Comparison of ENCODE assay signal across 8 mouse cellular contexts in the genomic region with DNA sequence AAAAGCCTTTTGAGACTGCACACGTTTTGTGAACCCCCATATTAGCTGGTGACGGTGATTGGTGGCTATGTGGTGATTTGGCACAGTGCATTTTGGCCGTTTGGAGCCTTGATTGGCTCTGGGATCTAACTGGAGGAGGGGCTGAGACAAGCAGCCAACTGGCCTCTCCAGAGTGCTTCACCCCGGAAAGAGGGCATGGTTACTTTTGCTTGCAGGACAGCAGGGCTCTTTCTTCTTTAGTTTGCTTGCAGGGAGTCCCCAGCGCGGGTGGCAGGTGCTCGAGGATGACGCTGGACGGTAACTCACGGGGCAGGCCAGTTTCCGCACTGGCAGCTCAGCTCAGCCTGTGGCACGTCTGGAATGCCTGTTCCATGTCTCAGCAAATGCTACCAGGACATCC. TPM values are rescaled to one million over a fixed set of nuclear protein-coding genes. Genes with fewer than 3 reads are reported as not detected.
DNase-seq lines count a peak whose midpoint lies in the region; ATAC-seq and TF ChIP-seq lines count a peak whose summit lies in the region.

No protein-coding gene starts in this region.

- peaks cover 30% of the 10 kb centered on the region for H3K4me1 ChIP-seq in kidney, embryonic 14.5 days (ENCODE audit: control insufficient read depth, insufficient read depth, low read length)
- peaks cover 63% of the 10 kb centered on the region for H3K4me1 ChIP-seq in embryonic facial prominence, embryonic 10.5 days

- H3K27ac ChIP-seq in kidney, embryonic 14.5 days (ENCODE audit: low read depth, low read length): no peak overlapping the region
- peak overlapping the region; percentile 15; the same call in 1 of the 2 replicates for H3K27ac ChIP-seq in embryonic facial prominence, embryonic 10.5 days (replicated peaks)

- no peaks in the 10 kb centered on the region for H3K9me3 ChIP-seq in kidney, embryonic 14.5 days (ENCODE audit: control insufficient read depth, low read length)
- H3K9me3 ChIP-seq in embryonic facial prominence, embryonic 10.5 days: no peaks in the 10 kb centered on the region; the same call in 1 of the 2 replicates

- peak; percentile 17 for TF ChIP-seq POLR2A in myocyte (IDR thresholded peaks at IDR 0.05; ENCODE audit: insufficient read length, low read depth)

- H3ac ChIP-seq in myocyte (ENCODE audit: control insufficient read depth, insufficient read length): no peak overlapping the region

- ATAC-seq in kidney, embryonic 14.5 days (ENCODE audit: low FRiP score, low TSS enrichment): no peak

- H3K27me3 ChIP-seq in kidney, embryonic 14.5 days (ENCODE audit: control insufficient read depth, insufficient read depth, low read length): 0 out of 2 replicates have a peak, but pooled peaks cover 10% of the 10 kb centered on the region
- H3K27me3 ChIP-seq in embryonic facial prominence, embryonic 10.5 days (replicated peaks; ENCODE audit: low read depth, poor library complexity, severe bottlenecking): peaks cover 97% of the 10 kb centered on the region
- no peaks in the 10 kb centered on the region for H3K27me3 ChIP-seq in myocyte (ENCODE audit: control insufficient read depth, insufficient read depth, insufficient read length)

- peak; percentile 58 for DNase-seq in kidney, adult 11 months
- no peak for DNase-seq in embryonic facial prominence, embryonic 10.5 days (ENCODE audit: low spot score)
- peak; percentile 56 for DNase-seq in kidney, postnatal 10 days
- DNase-seq in ovary, adult 18-20 months (ENCODE audit: low spot score): no peak
- no peak for DNase-seq in gastrocnemius, postnatal 36 days
- DNase-seq in heart, postnatal 25 days (ENCODE audit: low spot score): no peak

- H3K36me3 ChIP-seq in kidney, embryonic 14.5 days (ENCODE audit: control insufficient read depth, insufficient read depth, low read length): no peaks in the 10 kb centered on the region
- H3K36me3 ChIP-seq in embryonic facial prominence, embryonic 10.5 days (replicated peaks): no peaks in the 10 kb centered on the region
- H3K36me3 ChIP-seq in myocyte (ENCODE audit: control insufficient read depth, insufficient read depth): no peaks in the 10 kb centered on the region

- H3K4me3 ChIP-seq in kidney, embryonic 14.5 days (ENCODE audit: low read length): no peak overlapping the region
- no peak overlapping the region for H3K4me3 ChIP-seq in embryonic facial prominence, embryonic 10.5 days
- H3K4me3 ChIP-seq in myocyte: peak overlapping the region; percentile 1

- H3K4me2 ChIP-seq in kidney, embryonic 14.5 days (replicated peaks; ENCODE audit: low read depth, low read length): no peak overlapping the region
- H3K4me2 ChIP-seq in myocyte (ENCODE audit: low read depth): peak overlapping the region; percentile 82

- no peaks in the 10 kb centered on the region for H3K79me2 ChIP-seq in myocyte (ENCODE audit: control insufficient read depth, insufficient read depth)

- no peak overlapping the region for H3K9ac ChIP-seq in kidney, embryonic 14.5 days (ENCODE audit: low read depth, low read length)

- intact Hi-C loops in gastrocnemius, postnatal 36 days (cut with DNase I): loop anchor here (2.0 to 5.0 kb wide), 2 partner anchors 36 to 85 kb away; a partner anchor contains a TSS
- intact Hi-C loops in heart, postnatal 25 days (cut with DNase I): no loop called here

- 31% methylated on average over 12 of the region's 12 CpGs for WGBS in kidney, embryonic 14.5 days
- WGBS in embryonic facial prominence, embryonic 10.5 days: 32% methylated on average over 12 of the region's 12 CpGs

TF ChIP-seq in myocyte, 11 proteins besides CTCF, POLR2A, EP300 and RAD21:
- TF ChIP-seq MAX (IDR thresholded peaks at IDR 0.05; ENCODE audit: low read depth): no peak
- TF ChIP-seq MYOG (IDR thresholded peaks at IDR 0.05; ENCODE audit: control insufficient read depth in 1 of 3, insufficient read depth in 1 of 3, insufficient read length in 2 of 3, low read depth in 2 of 3): peak; percentile 9 to 76 (median 18)
- no peak for TF ChIP-seq USF1 (IDR thresholded peaks at IDR 0.05; ENCODE audit: low read depth)
- no peak for TF ChIP-seq TCF3 (IDR thresholded peaks at IDR 0.05; ENCODE audit: insufficient read length, low read depth)
- TF ChIP-seq MYOD1 (IDR thresholded peaks at IDR 0.05; ENCODE audit: control insufficient read depth in 1 of 3, insufficient read length in 2 of 3, low read depth in 2 of 3): peak in 2 of 3 experiments; percentile 28 to 59
- no peak for TF ChIP-seq CEBPB (IDR thresholded peaks at IDR 0.05; ENCODE audit: insufficient read depth, poor library complexity, severe bottlenecking)
- peak; percentile 23 for TF ChIP-seq POLR2AphosphoS2 (IDR thresholded peaks at IDR 0.05; ENCODE audit: insufficient read length, low read depth)
- TF ChIP-seq SRF (IDR thresholded peaks at IDR 0.05; ENCODE audit: control insufficient read depth, insufficient read length, low read depth): no peak
- no peak for TF ChIP-seq E2F4 (IDR thresholded peaks at IDR 0.05; ENCODE audit: insufficient read depth)
- no peak for TF ChIP-seq REST (IDR thresholded peaks at IDR 0.05; ENCODE audit: insufficient read depth, insufficient read length)

RNA-seq across cellular contexts. Expression of a gene that starts 41.1 kb away (rescaled TPM):
- polyA plus RNA-seq in kidney, embryonic 14.5 days (2014; fragmentation: Nextera tagmentation; extraction: Ambion mirVana): 4.9 and 8.3 TPM in 2 replicates
- polyA plus RNA-seq in embryonic facial prominence, embryonic 10.5 days (2016; fragmentation: Nextera tagmentation; extraction: Ambion mirVana): 4.7 and 5.2 TPM in 2 replicates
- 29.9 TPM for polyA plus RNA-seq in myocyte (2012; fragmentation: generic; extraction: Trizol)
- 1 to 10 TPM; 1.6 to 3.0 TPM for total RNA-seq in gastrocnemius, postnatal 36 days (2021)
- total RNA-seq in heart, postnatal 25 days (2021): 10 to 100 TPM; 14.0 to 14.8 TPM

Comparison
In these comparisons a context has a peak if more than half of its experiments do, and no peak if none do; other contexts are left out.
1. DNase-seq: peak in kidney, adult 11 months (single experiment) and kidney, postnatal 10 days (single experiment); none in embryonic facial prominence, embryonic 10.5 days (single experiment), ovary, adult 18-20 months (single experiment), gastrocnemius, postnatal 36 days (0 of 2) and heart, postnatal 25 days (single experiment).